In the genomic region with DNA sequence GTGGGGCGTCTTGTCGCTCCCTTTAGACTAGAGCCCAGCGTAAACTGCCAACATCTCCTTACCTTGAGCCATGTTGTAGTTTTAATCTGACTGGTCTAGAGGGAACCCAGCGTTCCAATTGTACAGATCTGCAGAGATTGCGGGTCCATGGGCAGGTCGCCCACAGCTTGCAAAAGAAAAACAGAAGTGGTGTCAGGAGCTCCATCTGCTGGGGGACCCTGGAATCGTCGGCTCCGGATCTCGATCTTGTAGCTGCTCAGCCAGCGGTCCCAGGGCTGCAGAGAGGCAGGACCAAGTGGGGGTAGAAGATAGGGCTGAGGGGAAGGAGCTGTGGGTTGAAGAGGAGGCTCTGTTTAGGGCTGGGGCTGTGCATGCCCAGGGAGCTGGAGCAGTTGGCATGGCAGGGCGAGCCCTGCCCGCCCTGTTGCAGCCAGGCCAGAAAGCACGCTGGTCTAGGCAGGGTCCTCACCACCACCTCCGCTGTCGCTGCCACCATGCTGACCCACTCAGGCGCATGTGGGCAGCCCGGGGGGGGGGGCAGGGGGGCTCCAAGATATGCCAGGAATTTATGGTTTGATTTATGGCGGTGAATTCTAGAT, we compare ENCODE assay signal across 9 mouse cellular contexts. TPM values are rescaled to one million over a fixed set of nuclear protein-coding genes. Genes with fewer than 3 reads are reported as not detected.
A peak's percentile ranks its signal among the peaks of the same experiment; 100 is the strongest.
DNase-seq lines count a peak whose midpoint lies in the region; ATAC-seq and TF ChIP-seq lines count a peak whose summit lies in the region.
"Had no signal": no experiment of that assay in that cellular context is flagged by ENCODE, and none has a peak within 500 bp of the region (broad histone marks: within the 10 kb centered on the region; RNA-seq: fewer than 3 reads in every experiment).

No protein-coding gene starts in this region.

- TF ChIP-seq CTCF in ES-Bruce4 (IDR thresholded peaks at IDR 0.05; ENCODE audit: low read depth, low read length), result peak; percentile 79

- TF ChIP-seq POLR2A in ES-Bruce4 (IDR thresholded peaks at IDR 0.05; ENCODE audit: insufficient read depth, low read length), result no peak

- H3K27ac ChIP-seq in ES-Bruce4 (ENCODE audit: insufficient read depth, low read length), result no peak overlapping the region
- no peak overlapping the region for H3K27ac ChIP-seq in hindbrain, embryonic 14.5 days
- no peak overlapping the region for H3K27ac ChIP-seq in limb, embryonic 11.5 days (replicated peaks; ENCODE audit: low read depth, low read length)
- no peak overlapping the region for H3K27ac ChIP-seq in neural tube, embryonic 14.5 days (ENCODE audit: low read depth, low read length)
- H3K27ac ChIP-seq: liver, embryonic 15.5 days had no signal

- H3K9ac ChIP-seq in ES-Bruce4 (ENCODE audit: low read depth, poor library complexity, severe bottlenecking), result no peak overlapping the region
- no peak overlapping the region for H3K9ac ChIP-seq in hindbrain, embryonic 14.5 days
- no peak overlapping the region for H3K9ac ChIP-seq in limb, embryonic 11.5 days (ENCODE audit: low read length)
- H3K9ac ChIP-seq in neural tube, embryonic 14.5 days (replicated peaks; ENCODE audit: low read depth, low read length), result no peak overlapping the region
- H3K9ac ChIP-seq: liver, embryonic 15.5 days had no signal

- peak; percentile 8 to 41 for DNase-seq in heart, postnatal 10 days
- DNase-seq in heart, postnatal 25 days (ENCODE audit: low spot score), result no peak
- peak; percentile 17 to 29 for DNase-seq in cerebellum, postnatal 36 days
- peak; percentile 58 for DNase-seq in hindbrain, embryonic 14.5 days (ENCODE audit: low spot score)
- peak; percentile 81 for DNase-seq in limb, embryonic 11.5 days (ENCODE audit: low spot score)
- no peak for DNase-seq in natural killer cell, adult 2 months (ENCODE audit: low spot score in 2 of 2)

- TF ChIP-seq EP300 in ES-Bruce4 (IDR thresholded peaks at IDR 0.05; ENCODE audit: insufficient read depth, low read depth, low read length), result no peak

- H3K27me3 ChIP-seq in ES-Bruce4 (ENCODE audit: control insufficient read depth, insufficient read depth, low read length, poor library complexity, severe bottlenecking), result no peaks in the 10 kb centered on the region
- no peaks in the 10 kb centered on the region for H3K27me3 ChIP-seq in hindbrain, embryonic 14.5 days (ENCODE audit: control insufficient read depth, insufficient read depth, low read length)
- H3K27me3 ChIP-seq in limb, embryonic 11.5 days (ENCODE audit: control insufficient read depth, insufficient read depth, low read length), result no peaks in the 10 kb centered on the region
- no peaks in the 10 kb centered on the region for H3K27me3 ChIP-seq in neural tube, embryonic 14.5 days (ENCODE audit: control insufficient read depth, insufficient read depth, low read length)
- H3K27me3 ChIP-seq: liver, embryonic 15.5 days had no signal

- peak overlapping the region; percentile 41 for H3K4me3 ChIP-seq in ES-Bruce4 (ENCODE audit: low read depth, low read length)
- no peak overlapping the region for H3K4me3 ChIP-seq in hindbrain, embryonic 14.5 days (replicated peaks; ENCODE audit: low read length)
- H3K4me3 ChIP-seq in limb, embryonic 11.5 days (ENCODE audit: low read depth, low read length), result no peak overlapping the region
- no peak overlapping the region for H3K4me3 ChIP-seq in neural tube, embryonic 14.5 days (ENCODE audit: low read depth, low read length)
- H3K4me3 ChIP-seq: liver, embryonic 15.5 days had no signal

- H3K9me3 ChIP-seq in ES-Bruce4 (replicated peaks; ENCODE audit: control insufficient read depth, insufficient read depth, low read length, poor library complexity, severe bottlenecking), result peaks cover 6% of the 10 kb centered on the region; the same call in 1 of the 2 replicates
- H3K9me3 ChIP-seq in hindbrain, embryonic 14.5 days (ENCODE audit: control insufficient read depth, low read length), result no peaks in the 10 kb centered on the region
- no peaks in the 10 kb centered on the region for H3K9me3 ChIP-seq in limb, embryonic 11.5 days (ENCODE audit: control insufficient read depth, low read length)
- H3K9me3 ChIP-seq in neural tube, embryonic 14.5 days (ENCODE audit: control insufficient read depth, low read length), result no peaks in the 10 kb centered on the region
- H3K9me3 ChIP-seq: liver, embryonic 15.5 days had no signal

- no peaks in the 10 kb centered on the region for H3K36me3 ChIP-seq in ES-Bruce4 (ENCODE audit: control insufficient read depth, insufficient read depth, low read length, poor library complexity, severe bottlenecking)
- H3K36me3 ChIP-seq in hindbrain, embryonic 14.5 days (replicated peaks; ENCODE audit: control insufficient read depth, insufficient read depth), result no peaks in the 10 kb centered on the region
- H3K36me3 ChIP-seq in limb, embryonic 11.5 days (ENCODE audit: control insufficient read depth, insufficient read depth, low read length), result no peaks in the 10 kb centered on the region
- H3K36me3 ChIP-seq in neural tube, embryonic 14.5 days (ENCODE audit: control insufficient read depth, insufficient read depth, low read length), result no peaks in the 10 kb centered on the region
- H3K36me3 ChIP-seq: liver, embryonic 15.5 days had no signal

- intact Hi-C loops in heart, postnatal 10 days (cut with DNase I), result no loop called here
- intact Hi-C loops in heart, postnatal 25 days (cut with DNase I), result no loop called here

- 0 out of 2 replicates have a peak, but pooled peaks have one; percentile 43 for ATAC-seq in hindbrain, embryonic 14.5 days (ENCODE audit: low FRiP score)
- no peak; the same call in 1 of the 2 replicates for ATAC-seq in limb, embryonic 11.5 days (ENCODE audit: insufficient number of reproducible peaks, low FRiP score, low TSS enrichment, low read depth)
- peak; percentile 31; the same call in 1 of the 2 replicates for ATAC-seq in neural tube, embryonic 14.5 days (ENCODE audit: low read depth)

- no peak overlapping the region for H3K4me2 ChIP-seq in hindbrain, embryonic 14.5 days (replicated peaks)
- no peak overlapping the region for H3K4me2 ChIP-seq in limb, embryonic 11.5 days (ENCODE audit: low read depth, severe bottlenecking)
- H3K4me2 ChIP-seq in neural tube, embryonic 14.5 days (ENCODE audit: low read depth, low read length), result no peak overlapping the region
- H3K4me2 ChIP-seq: liver, embryonic 15.5 days had no signal

- WGBS in hindbrain, embryonic 14.5 days, result 55% methylated on average over 19 of the region's 19 CpGs
- WGBS in limb, embryonic 11.5 days, result 58% methylated on average over 19 of the region's 19 CpGs
- WGBS in neural tube, embryonic 14.5 days, result 55% methylated on average over 19 of the region's 19 CpGs

- no peaks in the 10 kb centered on the region for H3K4me1 ChIP-seq in ES-Bruce4 (ENCODE audit: control insufficient read depth, insufficient read depth, low read length)
- no peaks in the 10 kb centered on the region for H3K4me1 ChIP-seq in hindbrain, embryonic 14.5 days (replicated peaks; ENCODE audit: control insufficient read depth, insufficient read depth, low read length)
- no peaks in the 10 kb centered on the region for H3K4me1 ChIP-seq in limb, embryonic 11.5 days (ENCODE audit: control insufficient read depth, insufficient read depth, low read length)
- no peaks in the 10 kb centered on the region for H3K4me1 ChIP-seq in neural tube, embryonic 14.5 days (ENCODE audit: control insufficient read depth, insufficient read depth, low read length)
- H3K4me1 ChIP-seq: liver, embryonic 15.5 days had no signal

RNA-seq across cellular contexts. Expression of a gene that starts 21.3 kb away (rescaled TPM):
- total RNA-seq in heart, postnatal 10 days (2021), result 1 to 10 TPM; 5.6 to 6.1 TPM
- 1 to 10 TPM in 1 of 2 experiments, under 1 TPM in 1; 0.75 to 1.0 TPM for total RNA-seq in heart, postnatal 25 days (2021)
- 46.8 and 54.1 TPM in 2 replicates for polyA plus RNA-seq in ES-Bruce4 (2011; ENCODE audit: insufficient read depth, insufficient read length, low read depth, missing spikeins)
- polyA plus RNA-seq in hindbrain, embryonic 14.5 days (2014; fragmentation: Nextera tagmentation; extraction: Ambion mirVana), result 8.9 and 12.1 TPM in 2 replicates
- 97.3 and 98.9 TPM in 2 replicates for polyA plus RNA-seq in limb, embryonic 11.5 days (2014; fragmentation: Nextera tagmentation; extraction: Ambion mirVana)
- polyA plus RNA-seq in neural tube, embryonic 14.5 days (2014; fragmentation: Nextera tagmentation; extraction: Ambion mirVana), result 5.9 and 6.4 TPM in 2 replicates

Comparison
In these comparisons a context has a peak if more than half of its experiments do, and no peak if none do; other contexts are left out.
1. DNase-seq: peak in heart, postnatal 10 days (2 of 2), cerebellum, postnatal 36 days (2 of 2), hindbrain, embryonic 14.5 days (single experiment) and limb, embryonic 11.5 days (single experiment); none in heart, postnatal 25 days (single experiment) and natural killer cell, adult 2 months (0 of 2).